7 mouse cellular contexts compared by ENCODE assay signal in the genomic region with DNA sequence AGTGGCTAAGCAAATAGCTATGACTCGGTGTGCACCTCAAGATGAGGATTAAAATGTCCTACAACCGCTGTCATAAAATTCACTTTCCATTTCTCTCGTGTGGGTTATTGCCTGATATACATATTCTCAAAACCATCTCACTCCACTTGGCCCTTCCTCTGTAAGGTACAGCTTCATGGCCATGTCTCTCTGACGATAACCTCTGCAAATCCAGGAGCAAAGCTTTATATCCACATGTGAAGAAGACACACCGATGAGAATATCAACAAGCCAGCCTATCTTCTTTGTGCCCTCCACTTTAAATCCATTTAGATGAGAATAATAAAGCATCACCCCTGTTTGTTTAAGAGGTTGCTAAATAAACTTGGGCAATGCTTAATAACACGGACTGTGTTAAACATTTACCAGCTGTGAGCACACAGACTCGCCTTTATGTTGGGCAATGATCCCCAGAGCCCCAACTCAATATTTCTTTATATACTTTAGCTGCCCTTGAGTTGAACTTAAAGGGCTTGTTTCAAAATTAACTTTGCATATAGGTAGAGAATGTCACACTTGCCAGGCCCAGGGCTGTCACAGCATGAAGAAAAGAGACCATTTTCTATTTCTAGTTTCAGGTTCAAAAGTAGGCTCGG.
DNase-seq lines count a peak whose midpoint lies in the region; ATAC-seq and TF ChIP-seq lines count a peak whose summit lies in the region.

No protein-coding gene starts in this region.

- peak; percentile 82 for ATAC-seq in liver, embryonic 15.5 days (ENCODE audit: insufficient read depth)
- peak; percentile 73; the same call in 1 of the 2 replicates for ATAC-seq in stomach, embryonic 16.5 days (ENCODE audit: insufficient read depth, low FRiP score)

- H3K27me3 ChIP-seq in liver, embryonic 15.5 days: no peaks in the 10 kb centered on the region
- no peaks in the 10 kb centered on the region for H3K27me3 ChIP-seq in stomach, embryonic 16.5 days (ENCODE audit: control insufficient read depth, insufficient read depth, low read length)

- peaks cover 5% of the 10 kb centered on the region; the same call in 1 of the 2 replicates for H3K4me1 ChIP-seq in liver, embryonic 15.5 days (replicated peaks)
- H3K4me1 ChIP-seq in stomach, embryonic 16.5 days (ENCODE audit: control insufficient read depth, insufficient read depth, low read length): peaks cover 25% of the 10 kb centered on the region

- no peaks in the 10 kb centered on the region for H3K9me3 ChIP-seq in liver, embryonic 15.5 days (replicated peaks)
- no peaks in the 10 kb centered on the region for H3K9me3 ChIP-seq in stomach, embryonic 16.5 days (replicated peaks; ENCODE audit: control insufficient read depth, low read length)

- no peak for TF ChIP-seq CTCF in left cerebral cortex, adult 2 months (IDR thresholded peaks at IDR 0.05)

- intact Hi-C loops in left cerebral cortex, adult 2 months (cut with DNase I): loop anchor here (1.0 to 5.0 kb wide), 4 partner anchors 111 to 372 kb away; partner anchors contain the start of gene Serp2

- no peak overlapping the region for H3K4me3 ChIP-seq in left cerebral cortex, adult 2 months
- no peak overlapping the region for H3K4me3 ChIP-seq in liver, embryonic 15.5 days (replicated peaks)
- H3K4me3 ChIP-seq in stomach, embryonic 16.5 days (replicated peaks; ENCODE audit: low read length): no peak overlapping the region

- no peak overlapping the region for H3K9ac ChIP-seq in liver, embryonic 15.5 days
- no peak overlapping the region for H3K9ac ChIP-seq in stomach, embryonic 16.5 days (ENCODE audit: low read length)

- DNase-seq in left cerebral cortex, adult 2 months (ENCODE audit: extremely low spot score in 1 of 2, low spot score in 2 of 2): no peak
- no peak for DNase-seq in left cerebral cortex, adult 8-10 months (ENCODE audit: low spot score in 2 of 2)
- peak; percentile 1 for DNase-seq in induced T-regulatory cell, adult 2 months (ENCODE audit: low read depth)
- no peak for DNase-seq in frontal cortex, postnatal 14 days (ENCODE audit: low spot score in 2 of 2)
- DNase-seq in ovary, postnatal 10 days (ENCODE audit: low spot score): no peak

- H3K4me2 ChIP-seq in liver, embryonic 15.5 days: no peak overlapping the region
- H3K4me2 ChIP-seq in stomach, embryonic 16.5 days (ENCODE audit: low read depth, low read length): 0 out of 2 replicates have a peak overlapping the region, but pooled peaks have one; percentile 25

- peak overlapping the region; percentile 69 for H3K27ac ChIP-seq in left cerebral cortex, adult 2 months
- H3K27ac ChIP-seq in liver, embryonic 15.5 days (replicated peaks): peak overlapping the region; percentile 64
- peak overlapping the region; percentile 91 for H3K27ac ChIP-seq in stomach, embryonic 16.5 days (ENCODE audit: low read length)

- 52% methylated on average over 8 of the region's 8 CpGs for WGBS in liver, embryonic 15.5 days (ENCODE audit: insufficient replicate concordance)
- WGBS in stomach, embryonic 16.5 days: 22% methylated on average over 8 of the region's 8 CpGs

- H3K36me3 ChIP-seq in liver, embryonic 15.5 days (replicated peaks): no peaks in the 10 kb centered on the region
- no peaks in the 10 kb centered on the region for H3K36me3 ChIP-seq in stomach, embryonic 16.5 days (ENCODE audit: control insufficient read depth, insufficient read depth, low read length)
